Mouse (Mus musculus) E14TG2a.4 (cell line): ENCODE measurements around the gene Celf5.
A peak's percentile ranks its signal among the peaks of the same experiment; 100 is the strongest.

ENCODE experiments used
- H3K27me3 ChIP-seq: 2 replicates; pipeline ENCODE4 v1.6.1; 2014; ENCODE audit warnings: low read length, control low read depth; ENCODE audit not compliant: insufficient read depth
- H3K36me3 ChIP-seq: 2 replicates; pipeline ENCODE4 v1.6.1; 2014; ENCODE audit warnings: low read length, control low read depth; ENCODE audit not compliant: insufficient read depth
- H3K4me1 ChIP-seq: replicated peaks from 2 replicates; pipeline ENCODE4 v1.6.1; 2014; ENCODE audit warnings: low read depth, low read length, control low read depth
- H3K4me3 ChIP-seq: replicated peaks from 2 replicates; pipeline ENCODE4 v1.5.1; 2014; ENCODE audit warnings: mild to moderate bottlenecking, low read length
- H3K9me3 ChIP-seq: 2 replicates; pipeline ENCODE4 v1.6.1; 2014; ENCODE audit warnings: low read length, control low read depth
- CTCF ChIP-seq: conservative IDR thresholded peaks from 2 replicates; pipeline ENCODE4 v1.5.1; 2014; ENCODE audit warnings: low read length
- NANOG ChIP-seq: IDR thresholded peaks from 2 replicates; pipeline ENCODE4 v1.6.1; 2014; ENCODE audit warnings: borderline replicate concordance, low read length, mixed read lengths
- POU5F1 ChIP-seq: IDR thresholded peaks from 2 replicates; pipeline ENCODE4 v1.6.1; 2014; ENCODE audit warnings: low read length, borderline replicate concordance

The Celf5 gene

DNA sequence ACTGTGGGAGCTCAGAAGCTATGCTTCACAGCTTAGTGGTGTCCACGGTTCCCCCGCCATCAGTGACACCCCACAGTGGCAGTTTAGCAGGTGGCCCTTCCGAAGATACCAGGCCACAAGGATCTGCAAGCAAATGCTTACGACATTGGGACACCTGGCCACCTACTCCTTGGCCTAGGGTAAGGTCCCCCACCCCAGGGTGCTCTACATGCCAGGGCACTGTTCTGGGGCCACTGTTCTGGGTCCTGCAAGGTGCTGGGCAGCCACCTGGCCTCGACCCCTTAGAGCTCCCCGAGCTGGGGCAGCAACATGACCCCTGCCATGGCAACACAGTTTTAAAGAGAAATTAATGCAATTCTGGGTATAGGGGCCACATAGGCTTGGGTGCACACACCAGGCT lies 12.6 kb upstream of the Celf5 start:
- Histone ChIP-seq H3K36me3 (peaks cover 50% of the 10 kb centered on the region), H3K27me3 (no peaks in the 10 kb centered on the region), H3K4me1 (peaks cover 81% of the 10 kb centered on the region), H3K4me3 (peak overlapping the region; percentile 97), H3K9me3 (no peaks in the 10 kb centered on the region)
- TF ChIP-seq POU5F1 (no peak), CTCF (no peak), NANOG (no peak)

DNA sequence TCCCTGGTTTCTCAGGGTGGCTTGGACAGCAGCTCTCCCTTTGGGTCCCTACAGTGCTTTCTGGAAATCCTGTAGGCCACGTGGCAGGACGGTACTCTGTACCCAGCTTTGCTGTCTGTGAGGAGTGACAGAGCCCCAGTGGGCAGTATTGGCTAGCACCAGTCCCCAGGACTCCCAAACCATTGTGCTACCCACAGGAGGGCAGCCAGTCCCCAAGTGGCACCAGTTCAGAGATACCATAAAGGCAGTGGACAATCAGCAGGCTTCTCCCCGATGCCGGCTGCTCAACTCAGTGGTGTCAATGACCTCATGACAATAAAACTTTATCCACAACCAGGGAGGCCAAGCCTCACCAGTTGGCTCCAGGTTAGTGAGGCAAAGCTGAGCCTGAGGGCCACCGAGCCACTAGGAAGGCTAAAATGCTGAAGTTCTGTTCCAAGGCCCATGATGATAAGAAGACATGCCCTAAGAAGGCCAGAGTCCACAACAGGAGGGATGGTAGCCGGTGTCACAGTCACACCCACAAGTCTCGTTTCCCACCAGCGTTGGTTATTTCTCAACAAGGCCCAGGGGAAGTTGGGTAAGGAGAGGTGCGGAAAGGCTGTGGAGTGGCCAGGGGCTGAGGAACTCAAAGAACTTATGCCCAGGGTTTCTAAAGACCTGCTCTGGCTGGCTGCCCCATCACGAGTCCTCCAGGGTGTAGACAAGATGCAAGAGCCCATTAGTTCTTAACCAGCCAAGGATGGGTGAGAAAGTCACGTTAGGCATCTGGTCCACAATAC lies 11.9 kb upstream of the Celf5 start:
- H3K36me3 ChIP-seq: peaks cover 57% of the 10 kb centered on the region
- H3K4me1 ChIP-seq: peaks cover 84% of the 10 kb centered on the region
- no peaks in the 10 kb centered on the region for H3K9me3 ChIP-seq
- peak overlapping the region; percentile 97 for H3K4me3 ChIP-seq
- TF ChIP-seq CTCF (no peak), NANOG (no peak), POU5F1 (no peak)
- H3K27me3 ChIP-seq: no peaks in the 10 kb centered on the region

DNA sequence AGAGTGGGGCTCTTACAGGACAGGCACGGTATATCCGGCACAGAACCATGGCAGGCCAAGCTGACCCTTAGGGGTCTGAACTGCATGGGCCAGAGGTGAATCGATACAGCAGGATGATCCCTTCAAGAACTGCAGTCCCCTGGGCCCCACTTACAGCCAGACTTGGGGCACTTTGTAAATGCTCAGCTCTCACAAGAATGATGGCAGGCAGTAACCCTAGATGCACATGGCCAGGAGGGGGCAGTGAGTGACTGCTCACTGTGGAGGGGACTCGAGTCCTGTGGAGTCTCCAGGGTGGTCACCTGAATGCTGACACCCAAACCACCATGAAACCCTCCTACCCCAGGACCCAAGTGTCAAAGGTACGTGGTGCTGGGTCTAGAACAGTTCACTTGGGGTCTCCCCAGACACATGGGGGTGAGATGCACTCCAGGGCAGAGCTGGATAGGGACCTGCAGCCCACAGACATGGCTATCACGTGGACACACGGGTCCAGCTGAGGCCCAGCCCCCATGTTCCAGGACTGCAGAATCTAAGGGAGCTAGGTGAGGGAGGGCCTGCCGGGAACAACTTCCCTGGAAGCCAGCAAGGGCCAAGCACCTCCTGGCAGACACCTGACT lies 11.2 kb upstream of the Celf5 start:
- H3K4me3 ChIP-seq: peak overlapping the region; percentile 39
- no peaks in the 10 kb centered on the region for H3K27me3 ChIP-seq
- TF ChIP-seq POU5F1 (no peak), CTCF (no peak), NANOG (no peak)
- H3K9me3 ChIP-seq: no peaks in the 10 kb centered on the region
- peaks cover 84% of the 10 kb centered on the region for H3K4me1 ChIP-seq
- H3K36me3 ChIP-seq: peaks cover 64% of the 10 kb centered on the region

DNA sequence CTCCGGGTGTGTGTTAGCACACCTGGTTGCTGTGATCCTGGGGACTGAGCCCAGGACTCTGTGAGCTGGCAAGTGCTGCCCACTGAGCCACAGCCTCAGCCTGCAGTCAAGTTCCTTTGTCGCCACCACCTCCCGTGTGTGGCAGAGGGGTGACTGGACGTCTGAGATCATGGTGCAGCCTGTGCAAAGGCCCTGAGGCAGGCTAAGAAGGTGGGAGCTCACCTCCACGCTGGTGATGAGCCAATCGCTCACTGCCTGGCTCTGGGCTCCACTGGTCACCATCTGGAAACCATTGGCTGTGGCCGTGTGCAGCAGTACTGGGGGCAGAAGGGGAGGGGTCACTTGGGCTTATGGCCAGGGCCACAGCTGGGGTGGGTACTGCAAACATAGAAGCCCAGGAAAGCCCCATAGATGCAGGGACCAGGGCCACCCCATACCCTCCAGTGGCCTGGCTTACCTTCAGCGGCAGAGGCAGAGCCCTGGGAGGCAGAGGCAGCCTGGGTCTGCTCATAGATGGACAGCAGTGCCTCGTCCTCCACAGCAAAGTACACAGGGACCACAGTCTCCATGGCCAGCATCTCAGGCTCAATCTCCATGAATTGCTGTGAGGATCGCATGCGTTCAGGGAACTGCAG lies 10.2 kb upstream of the Celf5 start:
- Histone ChIP-seq H3K27me3 (no peaks in the 10 kb centered on the region), H3K36me3 (peaks cover 74% of the 10 kb centered on the region), H3K4me3 (peak overlapping the region; percentile 39), H3K4me1 (peaks cover 84% of the 10 kb centered on the region), H3K9me3 (no peaks in the 10 kb centered on the region)
- TF ChIP-seq CTCF: no peak
- no peak for TF ChIP-seq NANOG
- no peak for TF ChIP-seq POU5F1

DNA sequence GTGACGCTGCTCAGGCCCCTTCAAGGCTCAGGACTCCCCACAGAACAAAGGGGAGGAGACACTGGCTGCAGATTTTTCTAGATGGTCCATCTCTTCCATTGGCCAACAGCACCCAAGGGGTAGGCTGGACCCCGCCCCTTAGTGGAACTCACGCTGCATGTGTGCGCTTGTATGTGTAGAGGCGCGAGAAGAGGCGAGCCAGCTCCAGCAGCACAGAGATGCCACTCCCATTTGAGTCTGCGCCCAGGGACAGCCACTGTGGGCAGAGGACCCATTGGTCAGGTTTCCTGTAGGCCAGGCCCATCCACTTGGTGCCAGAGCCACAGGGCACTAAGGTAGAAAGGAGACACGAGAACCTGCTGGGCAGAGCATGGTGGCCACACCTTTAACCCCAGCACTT lies 8.5 kb upstream of the Celf5 start:
- H3K27me3 ChIP-seq: no peaks in the 10 kb centered on the region
- TF ChIP-seq NANOG (no peak), CTCF (no peak)
- peaks cover 87% of the 10 kb centered on the region for H3K4me1 ChIP-seq
- no peak overlapping the region for H3K4me3 ChIP-seq
- H3K36me3 ChIP-seq: peaks cover 91% of the 10 kb centered on the region
- no peaks in the 10 kb centered on the region for H3K9me3 ChIP-seq

DNA sequence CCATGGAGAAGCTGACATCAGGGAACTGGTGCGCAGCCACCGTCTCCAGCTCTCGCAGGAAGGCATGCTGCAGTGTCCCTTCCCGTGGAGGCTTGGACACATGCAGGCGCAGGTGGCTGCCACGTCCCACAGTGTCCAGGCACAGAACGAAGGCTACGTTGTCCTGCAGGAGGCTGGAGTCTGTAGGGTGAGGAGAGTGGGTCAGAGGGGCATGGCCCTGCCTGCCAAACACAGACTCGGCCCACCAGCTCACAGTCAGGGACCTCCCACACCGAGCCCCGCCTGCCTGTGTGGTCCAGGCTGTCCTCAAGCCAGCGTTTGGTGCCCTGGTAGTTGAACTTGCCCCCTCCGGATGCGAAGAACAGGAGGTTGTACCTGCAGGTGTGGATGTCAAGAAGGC lies 7.4 kb upstream of the Celf5 start:
- no peak for TF ChIP-seq POU5F1
- no peak for TF ChIP-seq CTCF
- no peak for TF ChIP-seq NANOG
- no peaks in the 10 kb centered on the region for H3K27me3 ChIP-seq
- peaks cover 87% of the 10 kb centered on the region for H3K4me1 ChIP-seq
- no peaks in the 10 kb centered on the region for H3K9me3 ChIP-seq
- peaks cover 93% of the 10 kb centered on the region for H3K36me3 ChIP-seq
- no peak overlapping the region for H3K4me3 ChIP-seq

DNA sequence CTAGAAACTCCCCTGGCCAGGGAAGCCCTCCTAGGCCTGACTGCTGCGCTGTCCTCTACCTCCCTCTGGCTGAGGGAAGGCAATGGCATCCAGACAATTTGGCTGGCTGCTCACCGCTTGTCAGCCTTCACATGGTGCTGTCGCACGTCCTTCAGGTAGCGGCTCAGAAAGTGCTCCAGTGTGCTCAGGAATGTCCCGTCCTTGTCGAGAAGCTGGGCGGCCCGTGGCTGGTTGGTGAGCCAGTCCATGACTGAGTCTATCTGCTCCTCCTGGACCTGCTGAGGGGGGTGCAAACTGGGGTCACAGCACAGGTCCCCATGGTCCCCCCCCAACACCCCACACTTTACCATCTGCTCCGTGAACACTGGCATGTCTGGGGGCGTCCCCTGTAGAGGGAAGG lies 5.6 kb upstream of the Celf5 start:
- no peaks in the 10 kb centered on the region for H3K9me3 ChIP-seq
- H3K4me3 ChIP-seq: peak overlapping the region; percentile 17; the same call in 1 of the 2 replicates

DNA sequence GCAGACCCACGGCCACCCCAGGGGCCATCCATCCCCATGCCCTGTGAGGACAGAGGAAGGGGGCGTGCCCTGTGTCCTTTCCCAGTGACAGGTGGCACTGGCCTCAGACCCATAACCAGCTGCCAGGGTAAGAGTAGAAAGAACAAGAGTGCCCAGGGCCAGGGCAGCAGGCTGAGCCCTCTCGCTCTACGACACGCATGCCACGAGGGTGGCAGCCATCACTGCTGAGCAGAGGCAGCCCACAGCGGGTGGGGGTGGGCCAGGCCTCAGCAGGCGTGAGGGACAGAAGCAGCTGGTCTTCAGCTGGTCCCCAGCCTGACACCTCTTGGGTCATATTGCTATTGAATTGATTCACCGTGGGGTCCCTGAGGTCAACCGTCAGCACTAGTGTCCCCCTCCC lies 4.0 kb upstream of the Celf5 start:
- TF ChIP-seq POU5F1 (no peak), NANOG (no peak), CTCF (no peak)
- Histone ChIP-seq H3K36me3 (peaks cover 58% of the 10 kb centered on the region), H3K27me3 (peaks cover 8% of the 10 kb centered on the region), H3K4me3 (no peak overlapping the region), H3K9me3 (no peaks in the 10 kb centered on the region), H3K4me1 (peaks cover 84% of the 10 kb centered on the region)

More for the DNA sequence above, 5.6 kb upstream of the Celf5 start:
- H3K27me3 ChIP-seq: no peaks in the 10 kb centered on the region
- H3K36me3 ChIP-seq: peaks cover 74% of the 10 kb centered on the region
- no peak for TF ChIP-seq NANOG
- no peak for TF ChIP-seq POU5F1
- no peak for TF ChIP-seq CTCF
- peaks cover 83% of the 10 kb centered on the region for H3K4me1 ChIP-seq
